Mouse (Mus musculus) kidney, embryonic 16.5 days (tissue): ENCODE data around the gene Abcb4. TPM values are rescaled to one million over a fixed set of nuclear protein-coding genes. Genes with fewer than 3 reads are reported as not detected.
"Not testable (repeated sequence)": the region's sequence is repeated elsewhere in the genome, so short reads cannot be mapped to it uniquely, and the experiment has no call there.

Experiments used
- ATAC-seq: fragments of 200-750 bp; cut with Nextera tagmentation; 2 replicates; pipeline ENCODE4 v1.8.0; 2017; ENCODE audit warnings: moderate TSS enrichment; ENCODE audit not compliant: low FRiP score, low TSS enrichment
- H3K27ac ChIP-seq: fragments of 300-500 bp; sonication (generic); 2 replicates; pipeline ENCODE4 v1.5.1; 2014; ENCODE audit warnings: low read length
- H3K27me3 ChIP-seq: fragments of 300-500 bp; sonication (generic); 2 replicates; pipeline ENCODE4 v1.6.1; 2014; ENCODE audit warnings: low read length, control low read depth, mixed read lengths; ENCODE audit not compliant: insufficient read depth
- H3K36me3 ChIP-seq: fragments of 300-500 bp; sonication (generic); 2 replicates; pipeline ENCODE4 v1.6.1; 2014; ENCODE audit warnings: low read length, control low read depth, mixed read lengths; ENCODE audit not compliant: insufficient read depth
- H3K4me1 ChIP-seq: fragments of 300-500 bp; sonication (generic); 2 replicates; pipeline ENCODE4 v1.6.1; 2014; ENCODE audit warnings: low read length, control low read depth, mixed read lengths; ENCODE audit not compliant: insufficient read depth
- H3K4me2 ChIP-seq: fragments of 300-500 bp; sonication (generic); replicated peaks from 2 replicates; pipeline ENCODE4 v1.6.1; 2014; ENCODE audit warnings: low read depth, low read length
- H3K4me3 ChIP-seq: fragments of 300-500 bp; sonication (generic); 2 replicates; pipeline ENCODE4 v1.5.1; 2014; ENCODE audit warnings: mild to moderate bottlenecking, low read length
- H3K9ac ChIP-seq: fragments of 300-500 bp; sonication (generic); replicated peaks from 2 replicates; pipeline ENCODE4 v1.6.1; 2014; ENCODE audit warnings: low read length
- H3K9me3 ChIP-seq: fragments of 300-500 bp; sonication (generic); 2 replicates; pipeline ENCODE4 v1.6.1; 2016; ENCODE audit warnings: low read length, control low read depth
- WGBS: fragments of 180-500 bp; shearing (Covaris S2); extraction: QIAGEN DNeasy Blood & Tissue Kit; methylation state at CpG from one replicate; pipeline ENCODE4 v1.1.7; 2014; 5-methylcytosine and 5-hydroxymethylcytosine counted together
- polyA plus RNA-seq: library from polyadenylated mRNA; unstranded; fragments of >200 nt; fragmentation: Nextera tagmentation; extraction: Ambion mirVana; gene quantifications from 2 replicates; pipeline ENCODE4 v1.2.1, GENCODE M21; 2015

The Abcb4 gene
- 0.09 and 0.12 TPM in 2 replicates for polyA plus RNA-seq

GRCm38 (mm10) chr5:8893300-8894103 lies at the start of gene Abcb4:
Abcb4 (plus strand) TSS chr5:8893717.
- H3K9me3 ChIP-seq: peaks cover 8% of the 10 kb centered on the region; the same call in 1 of the 2 replicates
- H3K4me1 ChIP-seq: peaks cover 6% of the 10 kb centered on the region
- peak within 1 kb of the TSS; percentile 58 for H3K9ac ChIP-seq
- peak; percentile 95 for ATAC-seq
- no peaks in the 10 kb centered on the region for H3K36me3 ChIP-seq
- WGBS: under 1% methylated on average over 46 of the region's 65 CpGs
- H3K4me3 ChIP-seq: peak within 1 kb of the TSS; percentile 53
- peaks cover 25% of the 10 kb centered on the region for H3K27me3 ChIP-seq
- no peak within 1 kb of the TSS for H3K27ac ChIP-seq
- H3K4me2 ChIP-seq: peak within 1 kb of the TSS; percentile 89

- ATAC-seq: peak; percentile 19; the same call in 1 of the 2 replicates
- H3K4me3 ChIP-seq, H3K27me3 ChIP-seq, H3K9ac ChIP-seq, H3K27ac ChIP-seq, H3K9me3 ChIP-seq, H3K36me3 ChIP-seq, H3K4me2 ChIP-seq, H3K4me1 ChIP-seq: not testable (repeated sequence)
- WGBS: 53% methylated on average over 5 of the region's 9 CpGs
Measured at GRCm38 (mm10) chr5:8848607-8849575, 44.6 kb upstream of the Abcb4 start.

- Histone ChIP-seq H3K4me1 (no peaks in the 10 kb centered on the region), H3K36me3 (no peaks in the 10 kb centered on the region), H3K4me2 (no peak overlapping the region), H3K9ac (no peak overlapping the region), H3K27me3 (no peaks in the 10 kb centered on the region), H3K9me3 (no peaks in the 10 kb centered on the region), H3K4me3 (no peak overlapping the region), H3K27ac (no peak overlapping the region)
- no peak for ATAC-seq
- 70% methylated on average over 4 of the region's 4 CpGs for WGBS
Measured at GRCm38 (mm10) chr5:8850851-8851250, 42.7 kb upstream of the Abcb4 start.

- no peak overlapping the region for H3K9ac ChIP-seq
- no peak overlapping the region for H3K4me2 ChIP-seq
- no peaks in the 10 kb centered on the region for H3K9me3 ChIP-seq
- no peaks in the 10 kb centered on the region for H3K36me3 ChIP-seq
- ATAC-seq: no peak
- H3K27me3 ChIP-seq: no peaks in the 10 kb centered on the region
- no peaks in the 10 kb centered on the region for H3K4me1 ChIP-seq
- no peak overlapping the region for H3K4me3 ChIP-seq
- no peak overlapping the region for H3K27ac ChIP-seq
- WGBS: 70% methylated on average over 6 of the region's 6 CpGs
Measured at GRCm38 (mm10) chr5:8857201-8857600, 36.3 kb upstream of the Abcb4 start.

- WGBS: 65% methylated on average over 1 of the region's 1 CpGs
Measured at GRCm38 (mm10) chr5:8861811-8862210, 31.7 kb upstream of the Abcb4 start.

GRCm38 (mm10) chr5:8863580-8864337 lies 29.8 kb upstream of the Abcb4 start:
- Histone ChIP-seq H3K9me3 (no peaks in the 10 kb centered on the region), H3K36me3 (no peaks in the 10 kb centered on the region), H3K4me2 (no peak overlapping the region), H3K4me1 (no peaks in the 10 kb centered on the region), H3K27ac (no peak overlapping the region), H3K4me3 (no peak overlapping the region), H3K9ac (no peak overlapping the region), H3K27me3 (no peaks in the 10 kb centered on the region)
- WGBS: 58% methylated on average over 14 of the region's 14 CpGs
- no peak for ATAC-seq

More at GRCm38 (mm10) chr5:8861811-8862210, 31.7 kb upstream of the Abcb4 start:
- H3K4me3 ChIP-seq: no peak overlapping the region
- no peaks in the 10 kb centered on the region for H3K9me3 ChIP-seq
- ATAC-seq: no peak
- no peaks in the 10 kb centered on the region for H3K36me3 ChIP-seq
- H3K9ac ChIP-seq: no peak overlapping the region
- no peaks in the 10 kb centered on the region for H3K4me1 ChIP-seq
- no peak overlapping the region for H3K4me2 ChIP-seq
- no peaks in the 10 kb centered on the region for H3K27me3 ChIP-seq
- no peak overlapping the region for H3K27ac ChIP-seq

- not testable (repeated sequence) for ATAC-seq, H3K9ac ChIP-seq
Measured at GRCm38 (mm10) chr5:8865630-8866029, 27.9 kb upstream of the Abcb4 start.

GRCm38 (mm10) chr5:8866366-8866765 lies 27.2 kb upstream of the Abcb4 start:
- H3K4me3 ChIP-seq: no peak overlapping the region
- H3K36me3 ChIP-seq: no peaks in the 10 kb centered on the region
- H3K4me1 ChIP-seq: no peaks in the 10 kb centered on the region
- 71% methylated on average over 5 of the region's 5 CpGs for WGBS
- no peak for ATAC-seq
- no peak overlapping the region for H3K4me2 ChIP-seq
- H3K9me3 ChIP-seq: no peaks in the 10 kb centered on the region
- no peak overlapping the region for H3K9ac ChIP-seq
- H3K27me3 ChIP-seq: no peaks in the 10 kb centered on the region
- no peak overlapping the region for H3K27ac ChIP-seq

More at GRCm38 (mm10) chr5:8865630-8866029, 27.9 kb upstream of the Abcb4 start:
- not testable (repeated sequence) for H3K36me3 ChIP-seq, H3K27ac ChIP-seq, H3K4me3 ChIP-seq, H3K27me3 ChIP-seq, H3K4me1 ChIP-seq, H3K9me3 ChIP-seq, H3K4me2 ChIP-seq
- 92% methylated on average over 11 of the region's 11 CpGs for WGBS

- Histone ChIP-seq H3K36me3 (no peaks in the 10 kb centered on the region), H3K9me3 (no peaks in the 10 kb centered on the region), H3K9ac (no peak overlapping the region), H3K27me3 (no peaks in the 10 kb centered on the region), H3K4me1 (no peaks in the 10 kb centered on the region), H3K27ac (no peak overlapping the region), H3K4me3 (no peak overlapping the region), H3K4me2 (no peak overlapping the region)
- ATAC-seq: 0 out of 2 replicates have a peak, but pooled peaks have one; percentile 49
- 9% methylated on average over 1 of the region's 1 CpGs for WGBS
Measured at GRCm38 (mm10) chr5:8868019-8868418, 25.5 kb upstream of the Abcb4 start.
